ENCODE assay signal across 19 mouse cellular contexts in the genomic region with DNA sequence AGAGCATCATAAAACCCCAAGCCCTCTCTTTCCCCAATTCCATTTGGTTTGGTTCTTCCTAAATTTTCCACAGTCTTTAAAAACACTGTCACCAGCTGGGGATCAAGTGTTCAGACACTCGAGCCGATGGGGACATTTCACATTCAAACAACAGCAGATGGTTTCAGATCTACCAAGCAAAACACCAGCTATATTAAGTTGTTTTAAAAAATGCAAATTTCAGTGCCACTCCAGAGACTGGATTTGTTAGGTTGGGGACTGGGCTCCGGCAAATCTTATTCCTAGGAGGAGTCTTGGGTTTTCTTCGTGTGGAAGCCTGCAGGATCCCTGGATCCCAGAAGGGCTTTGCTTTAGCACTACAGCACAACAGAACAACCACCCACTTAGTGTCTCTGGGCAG. TPM values are rescaled to one million over a fixed set of nuclear protein-coding genes. Genes with fewer than 3 reads are reported as not detected.
DNase-seq lines count a peak whose midpoint lies in the region; ATAC-seq lines count a peak whose summit lies in the region.
"Had no signal": no experiment of that assay in that cellular context is flagged by ENCODE, and none has a peak within 500 bp of the region (broad histone marks: within the 10 kb centered on the region; RNA-seq: fewer than 3 reads in every experiment).

No protein-coding gene starts in this region.

- WGBS in embryonic facial prominence, embryonic 13.5 days, result 46% methylated on average over 4 of the region's 4 CpGs
- WGBS in embryonic facial prominence, embryonic 10.5 days, result 80% methylated on average over 4 of the region's 4 CpGs

- DNase-seq in embryonic facial prominence, embryonic 10.5 days (ENCODE audit: low spot score), result no peak
- peak; percentile 22 to 76 for DNase-seq in layer of hippocampus, adult 18-20 months (ENCODE audit: low spot score in 2 of 2)
- DNase-seq in layer of hippocampus, postnatal 10 days (ENCODE audit: low spot score in 2 of 2), result no peak
- DNase-seq in brain, adult 2 months (ENCODE audit: low read depth, low spot score), result peak; percentile 80
- peak; percentile 20 to 57 for DNase-seq in layer of hippocampus, postnatal 14 days (ENCODE audit: low spot score in 2 of 2)
- no peak for DNase-seq in adrenal gland, adult 18-20 months (ENCODE audit: low spot score in 2 of 2)
- no peak for DNase-seq in MN1 (ENCODE audit: low spot score)
- DNase-seq: adrenal gland, postnatal 14 days; cerebellum, adult 18-20 months; cerebellum, postnatal 36 days; kidney, adult 11 months; lung, adult 18-20 months; lung, postnatal 14 days; midbrain, embryonic 14.5 days; thymus, postnatal 36 days had no signal

- no peak overlapping the region for H3K9ac ChIP-seq in embryonic facial prominence, embryonic 13.5 days

- H3K4me3 ChIP-seq in embryonic facial prominence, embryonic 13.5 days, result no peak overlapping the region
- H3K4me3 ChIP-seq in embryonic facial prominence, embryonic 10.5 days, result no peak overlapping the region
- H3K4me3 ChIP-seq: myocyte had no signal

- H3K4me2 ChIP-seq in embryonic facial prominence, embryonic 13.5 days, result no peak overlapping the region
- H3K4me2 ChIP-seq: liver, embryonic 11.5 days had no signal

- no peaks in the 10 kb centered on the region for H3K27me3 ChIP-seq in embryonic facial prominence, embryonic 13.5 days
- peaks cover 2% of the 10 kb centered on the region; the same call in 1 of the 2 replicates for H3K27me3 ChIP-seq in embryonic facial prominence, embryonic 10.5 days (replicated peaks; ENCODE audit: low read depth, poor library complexity, severe bottlenecking)

- no peaks in the 10 kb centered on the region for H3K36me3 ChIP-seq in embryonic facial prominence, embryonic 13.5 days
- H3K36me3 ChIP-seq in embryonic facial prominence, embryonic 10.5 days (replicated peaks), result no peaks in the 10 kb centered on the region

- ATAC-seq in embryonic facial prominence, embryonic 13.5 days (ENCODE audit: insufficient number of reproducible peaks, insufficient read depth, low FRiP score, low TSS enrichment, low read depth), result no peak
- ATAC-seq: activated CD4-positive, CD25-positive, alpha-beta regulatory T cell, adult 4 months had no signal

- peaks cover 8% of the 10 kb centered on the region for H3K9me3 ChIP-seq in embryonic facial prominence, embryonic 13.5 days
- peaks cover 9% of the 10 kb centered on the region; the same call in 1 of the 2 replicates for H3K9me3 ChIP-seq in embryonic facial prominence, embryonic 10.5 days

- peaks cover 7% of the 10 kb centered on the region; the same call in 1 of the 2 replicates for H3K4me1 ChIP-seq in embryonic facial prominence, embryonic 13.5 days
- 0 out of 2 replicates have a peak, but pooled peaks cover under 1% of the 10 kb centered on the region for H3K4me1 ChIP-seq in embryonic facial prominence, embryonic 10.5 days

- peak overlapping the region; percentile 23 for H3K27ac ChIP-seq in embryonic facial prominence, embryonic 13.5 days
- no peak overlapping the region for H3K27ac ChIP-seq in embryonic facial prominence, embryonic 10.5 days (replicated peaks)

RNA-seq across cellular contexts. Expression of gene Alox5ap, which starts 28.5 kb away (rescaled TPM):
- 10.4 TPM in 2 replicates for polyA plus RNA-seq in embryonic facial prominence, embryonic 13.5 days (2015; fragmentation: Nextera tagmentation; extraction: Ambion mirVana)
- polyA plus RNA-seq in embryonic facial prominence, embryonic 10.5 days (2016; fragmentation: Nextera tagmentation; extraction: Ambion mirVana), result 5.5 and 5.8 TPM in 2 replicates
- 10 to 100 TPM; 11.5 to 12.0 TPM for total RNA-seq in layer of hippocampus, adult 18-20 months (2021)
- 1 to 10 TPM; 7.9 to 9.6 TPM for total RNA-seq in layer of hippocampus, postnatal 10 days (2021)
- total RNA-seq in layer of hippocampus, postnatal 14 days (2021), result 1 to 10 TPM; 7.6 to 7.9 TPM
- total RNA-seq in adrenal gland, adult 18-20 months (2021), result 10 to 100 TPM; 22.0 to 26.3 TPM

Comparison
In these comparisons a context has a peak if more than half of its experiments do, and no peak if none do; other contexts are left out.
1. DNase-seq: peak in layer of hippocampus, adult 18-20 months (2 of 2), brain, adult 2 months (single experiment) and layer of hippocampus, postnatal 14 days (2 of 2); none in embryonic facial prominence, embryonic 10.5 days (single experiment), layer of hippocampus, postnatal 10 days (0 of 2), adrenal gland, adult 18-20 months (0 of 2) and MN1 (single experiment).